Mouse (Mus musculus) intestine, embryonic 15.5 days (tissue): ENCODE results near the gene Lysmd2. TPM values are rescaled to one million over a fixed set of nuclear protein-coding genes. Genes with fewer than 3 reads are reported as not detected.
A peak's percentile ranks its signal among the peaks of the same experiment; 100 is the strongest.

Experiments used
- ATAC-seq: fragments of 200-750 bp; cut with Nextera tagmentation; 2 replicates; pipeline ENCODE4 v1.8.0; 2017; ENCODE audit warnings: moderate TSS enrichment, moderate library complexity
- H3K27ac ChIP-seq: fragments of 300-500 bp; sonication (generic); 2 replicates; pipeline ENCODE4 v1.5.1; 2015; ENCODE audit warnings: mild to moderate bottlenecking, inconsistent platforms
- H3K27me3 ChIP-seq: fragments of 300-500 bp; sonication (generic); replicated peaks from 2 replicates; pipeline ENCODE4 v1.6.1; 2015; ENCODE audit warnings: inconsistent platforms
- H3K36me3 ChIP-seq: fragments of 300-500 bp; sonication (generic); 2 replicates; pipeline ENCODE4 v1.6.1; 2015; ENCODE audit warnings: inconsistent platforms
- H3K4me1 ChIP-seq: fragments of 300-500 bp; sonication (generic); replicated peaks from 2 replicates; pipeline ENCODE4 v1.6.1; 2015; ENCODE audit warnings: inconsistent platforms
- H3K4me2 ChIP-seq: fragments of 300-500 bp; sonication (generic); replicated peaks from 2 replicates; pipeline ENCODE4 v1.6.1; 2015; ENCODE audit warnings: mild to moderate bottlenecking, inconsistent platforms
- H3K4me3 ChIP-seq: fragments of 300-500 bp; sonication (generic); replicated peaks from 2 replicates; pipeline ENCODE4 v1.5.1; 2015; ENCODE audit warnings: inconsistent platforms
- H3K9ac ChIP-seq: fragments of 300-500 bp; sonication (generic); 2 replicates; pipeline ENCODE4 v1.6.1; 2015; ENCODE audit warnings: inconsistent platforms
- H3K9me3 ChIP-seq: fragments of 300-500 bp; sonication (generic); 2 replicates; pipeline ENCODE4 v1.6.1; 2016; ENCODE audit warnings: inconsistent platforms
- WGBS: fragments of 180-500 bp; shearing (Covaris S2); methylation state at CpG from one replicate; pipeline ENCODE4 v1.1.7; 2015; 5-methylcytosine and 5-hydroxymethylcytosine counted together
- polyA plus RNA-seq: library from polyadenylated mRNA; unstranded; fragments of >200 nt; fragmentation: Nextera tagmentation; extraction: Ambion mirVana; gene quantifications from 2 replicates; pipeline ENCODE4 v1.2.1, GENCODE M21; 2015

Lysmd2 gene
- polyA plus RNA-seq, 1 experiment from 2014 or later = 20.1 TPM

DNA sequence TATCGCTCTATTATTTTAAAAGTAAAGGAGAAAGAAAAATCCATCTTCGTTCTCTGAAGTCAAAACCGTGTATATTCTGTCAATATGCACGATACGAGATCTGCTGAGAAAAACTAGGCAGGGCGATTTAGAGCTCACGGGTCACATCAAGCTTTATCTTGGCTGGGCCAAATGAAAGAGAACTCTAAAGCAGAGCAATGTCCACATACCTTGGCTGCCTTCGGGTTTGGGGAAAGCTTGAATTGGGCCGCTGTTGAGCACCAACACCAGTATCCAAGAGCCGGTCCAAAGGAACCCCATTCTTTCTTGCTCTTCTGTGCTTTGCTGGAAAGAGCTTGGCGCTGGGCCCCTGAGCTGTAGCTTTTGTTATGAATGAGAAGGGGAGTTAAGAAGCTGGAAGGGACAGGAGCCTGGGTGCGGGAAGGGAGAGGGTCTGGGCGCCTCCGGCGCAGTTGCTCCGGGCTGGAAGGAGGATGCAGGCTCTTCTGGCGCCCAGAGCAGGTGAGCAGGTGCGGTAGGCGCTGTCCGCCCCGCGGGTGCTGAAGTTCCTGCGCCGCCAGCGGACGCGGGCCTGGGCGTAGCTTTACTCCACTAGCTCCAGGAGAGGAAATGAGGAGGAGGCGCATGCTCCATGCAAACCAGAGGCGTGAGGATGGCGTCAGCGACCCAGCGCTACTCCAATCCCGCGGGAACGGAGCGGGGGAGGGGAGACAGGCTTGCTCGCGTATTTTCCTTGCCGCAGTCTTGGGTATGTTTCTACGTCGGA, 58.1 kb downstream of the Lysmd2 start, which contains the start of gene Scg3:
Gene Scg3 (minus strand): TSS at position 631 of the 766 bp plus-strand sequence.
- peak within 1 kb of the TSS; percentile 61 for H3K4me2 ChIP-seq
- WGBS = 9% methylated on average over 42 of the region's 42 CpGs
- no peak within 1 kb of the TSS for H3K27ac ChIP-seq
- ATAC-seq = peak; percentile 98
- H3K4me3 ChIP-seq = peak within 1 kb of the TSS; percentile 21
- no peaks in the 10 kb centered on the region for H3K27me3 ChIP-seq
- no peaks in the 10 kb centered on the region for H3K9me3 ChIP-seq
- H3K4me1 ChIP-seq = peaks cover 5% of the 10 kb centered on the region; the same call in 1 of the 2 replicates
- no peak within 1 kb of the TSS for H3K9ac ChIP-seq
- H3K36me3 ChIP-seq = no peaks in the 10 kb centered on the region

DNA sequence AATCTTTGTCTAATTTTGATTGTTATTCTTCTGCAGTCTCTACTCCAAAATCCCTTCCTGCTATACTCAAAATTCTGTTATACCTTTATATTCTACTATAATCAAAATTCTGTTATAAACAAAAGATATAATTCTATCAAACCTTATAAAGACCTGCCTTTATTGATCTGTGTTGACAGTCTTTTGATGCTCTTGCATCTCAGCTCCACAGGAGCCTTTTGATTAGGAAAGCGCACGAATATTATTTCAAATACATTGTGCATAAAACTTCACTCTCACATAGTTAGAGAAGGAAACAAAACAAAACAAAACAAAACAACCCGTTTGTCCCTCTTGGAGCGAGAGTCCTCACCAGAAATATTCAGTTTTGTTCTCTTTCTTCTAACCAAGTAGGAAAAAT, 58.8 kb downstream of the Lysmd2 start:
- Histone ChIP-seq H3K9ac (no peak overlapping the region), H3K27me3 (no peaks in the 10 kb centered on the region), H3K4me2 (peak overlapping the region; percentile 61; the same call in 1 of the 2 replicates), H3K4me3 (peak overlapping the region; percentile 21), H3K4me1 (peaks cover 5% of the 10 kb centered on the region; the same call in 1 of the 2 replicates), H3K27ac (no peak overlapping the region), H3K36me3 (no peaks in the 10 kb centered on the region), H3K9me3 (no peaks in the 10 kb centered on the region; the same call in 1 of the 2 replicates)
- ATAC-seq = no peak
- WGBS = 65% methylated on average over 4 of the region's 4 CpGs

DNA sequence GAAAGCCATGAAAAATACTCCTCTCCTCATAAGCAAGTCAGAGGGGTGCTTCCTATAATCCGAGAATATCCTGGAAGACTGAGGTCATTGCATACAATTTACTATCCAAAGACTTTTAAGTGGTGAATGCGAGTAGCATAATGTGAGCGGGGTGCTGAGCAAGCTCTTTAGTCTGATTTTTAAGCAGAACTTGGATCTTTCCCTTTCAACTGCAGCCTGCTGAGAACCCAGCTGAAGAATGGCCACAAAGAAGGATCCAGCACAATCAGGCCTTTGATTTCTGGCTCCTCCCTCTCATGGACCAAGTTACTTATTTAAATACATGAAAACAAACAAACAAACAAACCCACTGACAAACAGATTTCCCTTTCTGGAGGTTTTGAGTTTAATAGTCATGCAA, 59.2 kb downstream of the Lysmd2 start:
- H3K4me3 ChIP-seq = no peak overlapping the region
- peaks cover 5% of the 10 kb centered on the region; the same call in 1 of the 2 replicates for H3K4me1 ChIP-seq
- H3K9me3 ChIP-seq = no peaks in the 10 kb centered on the region; the same call in 1 of the 2 replicates
- H3K27ac ChIP-seq = no peak overlapping the region
- no peaks in the 10 kb centered on the region for H3K36me3 ChIP-seq
- no peak for ATAC-seq
- no peak overlapping the region for H3K9ac ChIP-seq
- H3K27me3 ChIP-seq = no peaks in the 10 kb centered on the region
- WGBS = 69% methylated on average over 3 of the region's 3 CpGs
- H3K4me2 ChIP-seq = no peak overlapping the region

Other genes starting within 250 kb of the Lysmd2 start
- gene Mapk6, start 215.7 kb upstream of the Lysmd2 start, polyA plus RNA-seq = 47.2 and 55.5 TPM in 2 replicates
- gene Leo1, start 184.2 kb upstream of the Lysmd2 start, polyA plus RNA-seq = 32.5 and 35.2 TPM in 2 replicates
- 98.6 and 105 TPM in 2 replicates for gene Tmod3, start 66.1 kb upstream of the Lysmd2 start, polyA plus RNA-seq
- gene Tmod2, start 14.4 kb upstream of the Lysmd2 start, polyA plus RNA-seq = 16.1 and 20.8 TPM in 2 replicates
- gene Scg3, start 58.3 kb downstream of the Lysmd2 start, polyA plus RNA-seq = 9.3 and 9.5 TPM in 2 replicates
- gene Bmp5, start 149.6 kb downstream of the Lysmd2 start, polyA plus RNA-seq = 8.6 and 9.0 TPM in 2 replicates